Mouse (Mus musculus) MEL (cell line): ENCODE measurements around the gene Sorbs2. TPM values are rescaled to one million over a fixed set of nuclear protein-coding genes. Genes with fewer than 3 reads are reported as not detected.

Source experiments
- DNase-seq: peaks from one replicate; pipeline ENCODE4 v3.0.0; 2011; ENCODE audit warnings: low read depth, low spot score
- H3K27ac ChIP-seq: 2 replicates; pipeline ENCODE4 v1.5.1; 2012; ENCODE audit warnings: low read depth, mild to moderate bottlenecking, control low read depth, low read length, moderate library complexity; ENCODE audit not compliant: control insufficient read depth
- H3K27me3 ChIP-seq, 2 experiments: fragments of 150-350 bp in 1 of 2; sonication (generic) in 1 of 2; 2 replicates each; pipeline ENCODE4 v1.6.1; 2012; ENCODE audit warnings: low read length in 2 of 2, mild to moderate bottlenecking in 2 of 2, improper control_type of control experiment in 1 of 2, moderate library complexity in 1 of 2; ENCODE audit not compliant: insufficient read depth in 2 of 2, control insufficient read depth in 1 of 2
- H3K36me3 ChIP-seq, 2 experiments: 2 replicates each; pipeline ENCODE4 v1.6.1; 2012 to 2014; ENCODE audit warnings: low read length in 2 of 2, improper control_type of control experiment in 1 of 2, inconsistent platforms in 1 of 2, mild to moderate bottlenecking in 1 of 2; ENCODE audit not compliant: insufficient read depth in 2 of 2, control insufficient read depth in 1 of 2
- H3K4me1 ChIP-seq, 2 experiments: fragments of 150-350 bp in 1 of 2; sonication (generic) in 1 of 2; 2 replicates each; pipeline ENCODE4 v1.6.1; 2012; ENCODE audit warnings: low read length in 2 of 2, improper control_type of control experiment in 1 of 2, mild to moderate bottlenecking in 1 of 2; ENCODE audit not compliant: insufficient read depth in 2 of 2, control insufficient read depth in 1 of 2
- H3K4me3 ChIP-seq, 2 experiments: fragments of 150-350 bp in 1 of 2; sonication (generic) in 1 of 2; 2 replicates each; pipeline ENCODE4 v1.5.1; 2012; ENCODE audit warnings: low read depth in 2 of 2, low read length in 2 of 2, mild to moderate bottlenecking in 2 of 2, moderate library complexity in 2 of 2, control low read depth in 1 of 2, improper control_type of control experiment in 1 of 2; ENCODE audit not compliant: control insufficient read depth in 1 of 2, insufficient read depth in 1 of 2
- H3K79me2 ChIP-seq: 2 replicates; pipeline ENCODE4 v1.6.1; 2012; ENCODE audit warnings: mild to moderate bottlenecking, low read length, moderate library complexity; ENCODE audit not compliant: control insufficient read depth, poor library complexity, insufficient read depth
- H3K9ac ChIP-seq: 2 replicates; pipeline ENCODE4 v1.6.1; 2012; ENCODE audit warnings: low read depth, mild to moderate bottlenecking, control low read depth, low read length, moderate library complexity; ENCODE audit not compliant: control insufficient read depth, poor library complexity, severe bottlenecking
- H3K9me3 ChIP-seq: fragments of 150-350 bp; sonication (generic); replicated peaks from 2 replicates; pipeline ENCODE4 v1.6.1; 2012; ENCODE audit warnings: mild to moderate bottlenecking, low read length, improper control_type of control experiment, moderate library complexity; ENCODE audit not compliant: insufficient read depth
- BHLHE40 ChIP-seq: IDR thresholded peaks from 2 replicates; pipeline ENCODE4 v1.6.1; 2012; ENCODE audit warnings: low read depth, mild to moderate bottlenecking, inconsistent platforms, low read length, improper control_type of control experiment, borderline replicate concordance
- CHD2 ChIP-seq: IDR thresholded peaks from 2 replicates; pipeline ENCODE4 v1.6.1; 2011; ENCODE audit warnings: low read length, improper control_type of control experiment
- ELF1 ChIP-seq: IDR thresholded peaks from 2 replicates; pipeline ENCODE4 v1.6.1; 2014; ENCODE audit warnings: low read depth, mild to moderate bottlenecking, inconsistent platforms, low read length, improper control_type of control experiment, moderate library complexity
- ETS1 ChIP-seq: IDR thresholded peaks from 2 replicates; pipeline ENCODE4 v1.6.1; 2012; ENCODE audit warnings: low read depth, mild to moderate bottlenecking, inconsistent platforms, low read length, improper control_type of control experiment, moderate library complexity
- GABPA ChIP-seq: IDR thresholded peaks from 2 replicates; pipeline ENCODE4 v1.6.1; 2012; ENCODE audit warnings: low read depth, mild to moderate bottlenecking, inconsistent platforms, low read length, improper control_type of control experiment, moderate library complexity
- JUND ChIP-seq: IDR thresholded peaks from 2 replicates; pipeline ENCODE4 v1.6.1; 2011; ENCODE audit warnings: low read depth, mild to moderate bottlenecking, improper control_type of control experiment, low read length
- MAFK ChIP-seq: IDR thresholded peaks from 2 replicates; pipeline ENCODE4 v1.6.1; 2011; ENCODE audit warnings: low read depth, mild to moderate bottlenecking, low read length, improper control_type of control experiment, borderline replicate concordance
- MAZ ChIP-seq: IDR thresholded peaks from 2 replicates; pipeline ENCODE4 v1.6.1; 2012; ENCODE audit warnings: low read depth, mild to moderate bottlenecking, inconsistent platforms, low read length, improper control_type of control experiment
- MXI1 ChIP-seq: IDR thresholded peaks from 2 replicates; pipeline ENCODE4 v1.6.1; 2011; ENCODE audit warnings: mild to moderate bottlenecking, low read depth, low read length, improper control_type of control experiment
- MYC ChIP-seq: IDR thresholded peaks from 2 replicates; pipeline ENCODE4 v1.6.1; 2011; ENCODE audit warnings: low read depth, mild to moderate bottlenecking, low read length, improper control_type of control experiment, moderate library complexity
- NELFE ChIP-seq: IDR thresholded peaks from 2 replicates; pipeline ENCODE4 v1.6.1; 2011; ENCODE audit warnings: low read depth, low read length, improper control_type of control experiment
- POLR2AphosphoS2 ChIP-seq: IDR thresholded peaks from 2 replicates; pipeline ENCODE4 v1.6.1; 2011; ENCODE audit warnings: low read length, improper control_type of control experiment
- POLR2AphosphoS5 ChIP-seq: IDR thresholded peaks from 2 replicates; pipeline ENCODE4 v1.6.1; 2012; ENCODE audit warnings: low read depth, borderline replicate concordance, mild to moderate bottlenecking, inconsistent platforms, low read length, moderate library complexity, mixed read lengths
- RCOR1 ChIP-seq: IDR thresholded peaks from 2 replicates; pipeline ENCODE4 v1.6.1; 2012; ENCODE audit warnings: low read depth, mild to moderate bottlenecking, inconsistent platforms, low read length, improper control_type of control experiment
- SMC3 ChIP-seq: IDR thresholded peaks from 2 replicates; pipeline ENCODE4 v1.6.1; 2011; ENCODE audit warnings: low read depth, low read length, improper control_type of control experiment
- TCF12 ChIP-seq: IDR thresholded peaks from 2 replicates; pipeline ENCODE4 v1.6.1; 2014; ENCODE audit warnings: low read depth, mild to moderate bottlenecking, inconsistent platforms, low read length, improper control_type of control experiment, moderate library complexity
- UBTF ChIP-seq: IDR thresholded peaks from 2 replicates; pipeline ENCODE4 v1.6.1; 2012; ENCODE audit warnings: low read depth, mild to moderate bottlenecking, inconsistent platforms, low read length, improper control_type of control experiment, moderate library complexity, borderline replicate concordance; ENCODE audit not compliant: insufficient read depth
- USF1 ChIP-seq: IDR thresholded peaks from 2 replicates; pipeline ENCODE4 v1.6.1; 2014; ENCODE audit warnings: low read depth, mild to moderate bottlenecking, inconsistent platforms, low read length, improper control_type of control experiment, moderate library complexity
- USF2 ChIP-seq, 2 experiments: IDR thresholded peaks; 2 replicates each; pipeline ENCODE4 v1.6.1; 2011 to 2012; ENCODE audit warnings: improper control_type of control experiment in 2 of 2, low read length in 2 of 2, borderline replicate concordance in 1 of 2, inconsistent platforms in 1 of 2, low read depth in 1 of 2, mild to moderate bottlenecking in 1 of 2; ENCODE audit not compliant: insufficient read depth in 1 of 2
- ZC3H11A ChIP-seq: IDR thresholded peaks from 2 replicates; pipeline ENCODE4 v1.6.1; 2012; ENCODE audit warnings: low read depth, mild to moderate bottlenecking, inconsistent platforms, low read length, improper control_type of control experiment
- ZKSCAN1 ChIP-seq: IDR thresholded peaks from 2 replicates; pipeline ENCODE4 v1.6.1; 2012; ENCODE audit warnings: low read depth, mild to moderate bottlenecking, inconsistent platforms, low read length, improper control_type of control experiment, moderate library complexity
- polyA plus RNA-seq, 2 experiments: library from polyadenylated mRNA; stranded (reverse) in 1 of 2; unstranded in 1 of 2; fragments of >175 nt in 1 of 2; fragments of >200 nt in 1 of 2; gene quantifications; 2 replicates each; pipeline versions ENCODE4 v1.2.1 to v1.2.4; 2012; ENCODE audit warnings: low replicate concordance in 2 of 2, low read depth in 1 of 2; ENCODE audit not compliant: insufficient read length in 2 of 2, insufficient read depth in 1 of 2, missing spikeins in 1 of 2
- total RNA-seq: library from RNA; depleted of rRNA; stranded (reverse); fragments of 300-350 nt; gene quantifications from 2 replicates; pipeline ENCODE4 v1.2.3, GENCODE M21; 2012

Sorbs2 gene
- total and polyA plus RNA-seq, 3 experiments, result not detected

- no peak for TF ChIP-seq POLR2AphosphoS2
- no peak for TF ChIP-seq MAZ
- TF ChIP-seq TCF12, result no peak
- TF ChIP-seq SMC3, result no peak
- no peak for TF ChIP-seq MXI1
- no peak for TF ChIP-seq GABPA
- no peak for TF ChIP-seq BHLHE40
- no peak for TF ChIP-seq USF2 (IDR thresholded peaks at IDR 0.05; ENCODE audit: borderline replicate concordance in 1 of 2, insufficient read depth in 1 of 2, low read depth in 1 of 2, low read length in 2 of 2)
- no peak for TF ChIP-seq ELF1
- TF ChIP-seq CHD2, result no peak
- TF ChIP-seq UBTF, result no peak
- Histone ChIP-seq H3K9ac (no peak overlapping the region), H3K36me3 (no peaks in the 10 kb centered on the region), H3K27ac (no peak overlapping the region), H3K4me1 (no peaks in the 10 kb centered on the region), H3K27me3 (no peaks in the 10 kb centered on the region), H3K9me3 (no peaks in the 10 kb centered on the region; the same call in 1 of the 2 replicates), H3K4me3 (no peak overlapping the region), H3K79me2 (no peaks in the 10 kb centered on the region)
- DNase-seq, result no peak
Measured at GRCm38 (mm10) chr8:45469507-45470178, 37.9 kb upstream of the Sorbs2 start.

- Histone ChIP-seq H3K9ac (no peak overlapping the region), H3K9me3 (no peaks in the 10 kb centered on the region), H3K36me3 (no peaks in the 10 kb centered on the region), H3K4me1 (no peaks in the 10 kb centered on the region), H3K4me3 (no peak overlapping the region), H3K27ac (no peak overlapping the region), H3K27me3 (no peaks in the 10 kb centered on the region), H3K79me2 (no peaks in the 10 kb centered on the region)
- DNase-seq, result no peak
- TF ChIP-seq MYC (no peak), GABPA (no peak), ZC3H11A (no peak), ZKSCAN1 (no peak), USF2 (IDR thresholded peaks at IDR 0.05; ENCODE audit: borderline replicate concordance in 1 of 2, insufficient read depth in 1 of 2, low read depth in 1 of 2, low read length in 2 of 2) (no peak), NELFE (no peak), TCF12 (no peak), USF1 (no peak), JUND (no peak), POLR2AphosphoS5 (no peak), ETS1 (no peak), RCOR1 (no peak), SMC3 (no peak), MAFK (no peak)
Measured at GRCm38 (mm10) chr8:45480886-45481285, 26.7 kb upstream of the Sorbs2 start.
